Mouse (Mus musculus) cortical plate, adult 2 months (tissue): ENCODE data around the gene Dock11. TPM values are rescaled to one million over a fixed set of nuclear protein-coding genes. Genes with fewer than 3 reads are reported as not detected.

Source experiments
- H3K27ac ChIP-seq: fragments of 200-500 bp; 2 replicates; pipeline ENCODE4 v1.5.1; 2012; ENCODE audit warnings: low read length, control low read depth, inconsistent platforms; ENCODE audit not compliant: insufficient read depth
- H3K4me1 ChIP-seq: fragments of 200-500 bp; 2 replicates; pipeline ENCODE4 v1.6.1; 2011; ENCODE audit warnings: low read length; ENCODE audit not compliant: control insufficient read depth, insufficient read depth
- H3K4me3 ChIP-seq: fragments of 200-500 bp; 2 replicates; pipeline ENCODE4 v1.5.1; 2011; ENCODE audit warnings: mild to moderate bottlenecking, low read length, control low read depth; ENCODE audit not compliant: insufficient read depth
- CTCF ChIP-seq: fragments of 200-500 bp; IDR thresholded peaks from 2 replicates; pipeline ENCODE4 v1.5.1; 2011; ENCODE audit warnings: mild to moderate bottlenecking, control low read depth, low read length; ENCODE audit not compliant: insufficient read depth; ENCODE audit errors: extremely low read depth
- POLR2A ChIP-seq: fragments of 200-500 bp; IDR thresholded peaks from 2 replicates; pipeline ENCODE4 v1.6.1; 2011; ENCODE audit warnings: mild to moderate bottlenecking, low read length, control low read depth; ENCODE audit not compliant: insufficient read depth; ENCODE audit errors: extremely low read depth
- polyA plus RNA-seq: library from polyadenylated mRNA; depleted of rRNA; stranded (reverse); fragments of >200 nt; gene quantifications from 2 replicates; pipeline ENCODE4 v1.2.3, GENCODE M21; 2012

The Dock11 gene
- polyA plus RNA-seq, 1 experiment: 4.1 TPM

GRCm38 (mm10) chrX:35906696-35907330, 18.2 kb downstream of the Dock11 start:
- Histone ChIP-seq H3K4me1 (no peaks in the 10 kb centered on the region), H3K4me3 (no peak overlapping the region), H3K27ac (no peak overlapping the region)
- TF ChIP-seq CTCF (no peak), POLR2A (no peak)

- no peak for TF ChIP-seq POLR2A
- no peak for TF ChIP-seq CTCF
- H3K27ac ChIP-seq: no peak overlapping the region
- H3K4me3 ChIP-seq: no peak overlapping the region
- H3K4me1 ChIP-seq: no peaks in the 10 kb centered on the region; the same call in 1 of the 2 replicates
These were observed 30.9 kb downstream of the Dock11 start for GRCm38 (mm10) chrX:35919558-35919957.

- H3K4me3 ChIP-seq: no peak overlapping the region
- TF ChIP-seq POLR2A: no peak
- TF ChIP-seq CTCF: no peak
- H3K27ac ChIP-seq: no peak overlapping the region
- no peaks in the 10 kb centered on the region; the same call in 1 of the 2 replicates for H3K4me1 ChIP-seq
These were observed 31.5 kb downstream of the Dock11 start for GRCm38 (mm10) chrX:35920096-35920607.

GRCm38 (mm10) chrX:35921922-35922321, 33.3 kb downstream of the Dock11 start:
- Histone ChIP-seq H3K4me1 (no peaks in the 10 kb centered on the region; the same call in 1 of the 2 replicates), H3K4me3 (no peak overlapping the region), H3K27ac (no peak overlapping the region)
- TF ChIP-seq CTCF (no peak), POLR2A (no peak)

GRCm38 (mm10) chrX:35924705-35925264, 36.2 kb downstream of the Dock11 start:
- TF ChIP-seq CTCF: no peak
- no peak for TF ChIP-seq POLR2A
- Histone ChIP-seq H3K27ac (no peak overlapping the region), H3K4me1 (no peaks in the 10 kb centered on the region; the same call in 1 of the 2 replicates), H3K4me3 (no peak overlapping the region)

- no peaks in the 10 kb centered on the region for H3K4me1 ChIP-seq
- H3K27ac ChIP-seq: no peak overlapping the region
- TF ChIP-seq POLR2A (no peak), CTCF (no peak)
These were observed 41.7 kb downstream of the Dock11 start for GRCm38 (mm10) chrX:35930094-35930933.

GRCm38 (mm10) chrX:35930934-35931406, 42.3 kb downstream of the Dock11 start:
- TF ChIP-seq POLR2A: no peak
- no peak overlapping the region for H3K4me3 ChIP-seq
- no peaks in the 10 kb centered on the region for H3K4me1 ChIP-seq
- no peak overlapping the region for H3K27ac ChIP-seq

More at GRCm38 (mm10) chrX:35930094-35930933, 41.7 kb downstream of the Dock11 start:
- H3K4me3 ChIP-seq: no peak overlapping the region

GRCm38 (mm10) chrX:35931945-35932344, 43.3 kb downstream of the Dock11 start:
- Histone ChIP-seq H3K4me3 (no peak overlapping the region), H3K27ac (no peak overlapping the region), H3K4me1 (no peaks in the 10 kb centered on the region)
- TF ChIP-seq POLR2A (no peak), CTCF (no peak)

- no peak for TF ChIP-seq POLR2A
- no peak for TF ChIP-seq CTCF
- Histone ChIP-seq H3K4me3 (no peak overlapping the region), H3K4me1 (no peaks in the 10 kb centered on the region), H3K27ac (no peak overlapping the region)
These were observed 44.3 kb downstream of the Dock11 start for GRCm38 (mm10) chrX:35932952-35933351.

GRCm38 (mm10) chrX:35938112-35938511, 49.5 kb downstream of the Dock11 start:
- Histone ChIP-seq H3K4me3 (no peak overlapping the region), H3K4me1 (no peaks in the 10 kb centered on the region), H3K27ac (no peak overlapping the region)
- TF ChIP-seq POLR2A (no peak), CTCF (no peak)
